Mouse (Mus musculus) thymus, postnatal 10 days (tissue): ENCODE measurements around the gene Nudcd3.

ENCODE experiments used
- DNase-seq, 2 experiments: peaks; one replicate each; pipeline ENCODE4 v3.0.0; 2021; ENCODE audit warnings: low spot score in 2 of 2

Gene Nudcd3

GRCm38 (mm10) chr11:6178673-6179166 is 21.5 kb downstream of the Nudcd3 start:
- DNase-seq, result peak; percentile 68 to 74

- no peak for DNase-seq
These were observed 22.3 kb downstream of the Nudcd3 start for GRCm38 (mm10) chr11:6177781-6178420.

GRCm38 (mm10) chr11:6175506-6175905 is 24.7 kb downstream of the Nudcd3 start:
- DNase-seq, result no peak

- no peak for DNase-seq
These were observed 25.5 kb downstream of the Nudcd3 start for GRCm38 (mm10) chr11:6174719-6175118.

- DNase-seq, result no peak
These were observed 31.1 kb downstream of the Nudcd3 start for GRCm38 (mm10) chr11:6169041-6169663.

GRCm38 (mm10) chr11:6166351-6166750 is 33.9 kb downstream of the Nudcd3 start:
- DNase-seq, result no peak

- no peak for DNase-seq
These were observed 34.7 kb downstream of the Nudcd3 start for GRCm38 (mm10) chr11:6165391-6166081.

GRCm38 (mm10) chr11:6164781-6165180 is 35.4 kb downstream of the Nudcd3 start:
- no peak for DNase-seq

GRCm38 (mm10) chr11:6163706-6164105 is 36.5 kb downstream of the Nudcd3 start:
- no peak for DNase-seq

- DNase-seq, result no peak
These were observed 37.2 kb downstream of the Nudcd3 start for GRCm38 (mm10) chr11:6163062-6163461.

- DNase-seq, result no peak
These were observed 38.7 kb downstream of the Nudcd3 start for GRCm38 (mm10) chr11:6161549-6161948.

- no peak for DNase-seq
These were observed 39.4 kb downstream of the Nudcd3 start for GRCm38 (mm10) chr11:6160663-6161271.

GRCm38 (mm10) chr11:6159704-6160275 is 40.4 kb downstream of the Nudcd3 start:
- no peak for DNase-seq

GRCm38 (mm10) chr11:6158515-6158914 is 41.7 kb downstream of the Nudcd3 start:
- DNase-seq, result no peak

- DNase-seq, result no peak
These were observed 43.1 kb downstream of the Nudcd3 start for GRCm38 (mm10) chr11:6157119-6157518.

- DNase-seq, result no peak
These were observed 43.6 kb downstream of the Nudcd3 start for GRCm38 (mm10) chr11:6156651-6157050.

GRCm38 (mm10) chr11:6154211-6154701 is 46.0 kb downstream of the Nudcd3 start:
- peak; percentile 58 to 75 for DNase-seq

- peak in 1 of 2 experiments; percentile 12 for DNase-seq
These were observed 47.4 kb downstream of the Nudcd3 start for GRCm38 (mm10) chr11:6152864-6153263.

GRCm38 (mm10) chr11:6138233-6138950 is 61.8 kb downstream of the Nudcd3 start:
- no peak for DNase-seq

GRCm38 (mm10) chr11:6132886-6133285 is 67.3 kb downstream of the Nudcd3 start:
- no peak for DNase-seq

- no peak for DNase-seq
These were observed 69.6 kb downstream of the Nudcd3 start for GRCm38 (mm10) chr11:6130578-6130977.
